Mouse (Mus musculus) brown adipose tissue, adult 24 weeks (tissue): ENCODE results near the gene Nfil3. TPM values are rescaled to one million over a fixed set of nuclear protein-coding genes. Genes with fewer than 3 reads are reported as not detected.

Source experiments
- H3K27ac ChIP-seq: fragments of 200-500 bp; replicated peaks from 2 replicates; pipeline ENCODE4 v1.5.1; 2012; ENCODE audit warnings: low read depth, mild to moderate bottlenecking, low read length
- H3K4me1 ChIP-seq: fragments of 200-500 bp; 2 replicates; pipeline ENCODE4 v1.6.1; 2012; ENCODE audit warnings: low read length, mixed read lengths; ENCODE audit not compliant: control insufficient read depth, insufficient read depth, insufficient read length
- H3K4me3 ChIP-seq: fragments of 200-500 bp; 2 replicates; pipeline ENCODE4 v1.5.1; 2012; ENCODE audit warnings: low read depth, mild to moderate bottlenecking, low read length, moderate library complexity; ENCODE audit not compliant: insufficient read depth
- polyA plus RNA-seq: library from polyadenylated mRNA; stranded (reverse); fragments of >200 nt; gene quantifications from 2 replicates; pipeline ENCODE4 v1.2.4, GENCODE M21; 2012; ENCODE audit not compliant: missing spikeins, insufficient read depth, insufficient read length

The Nfil3 gene
- polyA plus RNA-seq, 1 experiment, result 9.6 TPM

DNA sequence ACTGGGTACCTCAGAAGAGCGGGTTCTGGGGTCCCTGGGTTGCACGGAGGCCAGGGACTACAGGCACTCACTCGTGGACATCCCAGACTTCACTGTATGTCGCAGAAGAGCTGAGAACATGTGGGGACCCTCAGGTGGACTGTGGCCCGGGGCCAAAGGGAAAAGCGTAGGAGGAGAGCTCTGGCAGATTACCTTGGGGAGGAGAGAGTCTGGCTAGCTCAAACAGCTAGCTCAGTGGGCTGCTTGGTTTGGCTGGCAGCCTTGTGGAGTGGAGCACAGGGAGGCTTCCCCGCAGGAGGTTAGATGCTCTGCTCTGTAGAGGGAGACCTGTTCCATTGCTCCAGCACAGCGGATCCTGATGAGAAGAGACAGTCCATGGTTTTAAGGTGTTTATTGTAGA lies 15.3 kb upstream of the Nfil3 start:
- Histone ChIP-seq H3K27ac (no peak overlapping the region), H3K4me3 (no peak overlapping the region), H3K4me1 (no peaks in the 10 kb centered on the region)

- H3K27ac ChIP-seq, result no peak overlapping the region
- no peak overlapping the region for H3K4me3 ChIP-seq
These were observed 13.5 kb upstream of the Nfil3 start for GRCm38 (mm10) chr13:52994197-52994881.

GRCm38 (mm10) chr13:52990139-52990538 lies 9.3 kb upstream of the Nfil3 start:
- H3K4me1 ChIP-seq, result no peaks in the 10 kb centered on the region; the same call in 1 of the 2 replicates

More at GRCm38 (mm10) chr13:52994197-52994881, 13.5 kb upstream of the Nfil3 start:
- H3K4me1 ChIP-seq, result no peaks in the 10 kb centered on the region

DNA sequence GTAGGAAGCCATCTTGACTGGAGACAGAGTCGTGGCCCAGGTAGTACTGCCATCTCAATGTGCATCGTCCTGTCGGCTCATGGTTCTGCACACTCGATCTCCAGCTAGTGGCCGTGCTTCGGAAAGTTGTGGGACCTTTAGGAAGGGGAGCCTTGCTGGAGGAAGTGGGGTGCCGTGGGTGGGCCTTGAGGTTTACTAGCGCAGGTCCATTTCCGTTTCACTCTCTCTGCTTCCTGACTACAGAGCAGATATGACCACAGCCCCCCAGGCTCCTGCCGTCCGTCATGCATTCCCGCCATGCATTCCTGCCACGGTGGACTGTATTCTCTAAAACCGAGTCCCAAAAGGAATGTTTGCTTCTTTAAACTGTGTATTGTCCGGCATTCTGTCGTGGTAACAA lies 8.1 kb upstream of the Nfil3 start:
- H3K4me3 ChIP-seq, result no peak overlapping the region
- no peaks in the 10 kb centered on the region; the same call in 1 of the 2 replicates for H3K4me1 ChIP-seq
- no peak overlapping the region for H3K27ac ChIP-seq

More at GRCm38 (mm10) chr13:52990139-52990538, 9.3 kb upstream of the Nfil3 start:
- H3K4me3 ChIP-seq, result no peak overlapping the region
- H3K27ac ChIP-seq, result no peak overlapping the region

DNA sequence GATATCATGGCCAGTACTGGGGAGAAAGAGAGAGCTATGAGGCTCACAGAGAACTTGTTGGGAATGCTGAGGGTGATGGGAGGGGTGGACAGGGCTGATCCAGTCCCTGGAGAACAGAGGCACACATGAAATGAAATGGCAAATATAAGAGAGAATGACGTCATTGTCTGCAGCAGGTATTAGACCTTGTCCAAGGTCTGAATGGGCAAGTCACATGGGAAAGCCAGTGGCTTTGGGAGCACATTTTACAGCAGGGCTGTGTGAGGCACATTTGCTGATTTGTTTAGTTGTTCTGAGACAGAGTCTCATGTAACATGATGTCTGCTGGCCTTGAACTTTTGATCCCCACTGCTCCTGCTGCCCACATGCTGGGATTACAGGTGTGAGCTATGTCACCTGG lies 7.0 kb upstream of the Nfil3 start:
- H3K4me1 ChIP-seq, result no peaks in the 10 kb centered on the region; the same call in 1 of the 2 replicates
- H3K4me3 ChIP-seq, result no peak overlapping the region
- H3K27ac ChIP-seq, result no peak overlapping the region

GRCm38 (mm10) chr13:52986215-52986780 lies 5.4 kb upstream of the Nfil3 start:
- Histone ChIP-seq H3K4me3 (no peak overlapping the region), H3K4me1 (no peaks in the 10 kb centered on the region; the same call in 1 of the 2 replicates), H3K27ac (peak overlapping the region; percentile 65)

DNA sequence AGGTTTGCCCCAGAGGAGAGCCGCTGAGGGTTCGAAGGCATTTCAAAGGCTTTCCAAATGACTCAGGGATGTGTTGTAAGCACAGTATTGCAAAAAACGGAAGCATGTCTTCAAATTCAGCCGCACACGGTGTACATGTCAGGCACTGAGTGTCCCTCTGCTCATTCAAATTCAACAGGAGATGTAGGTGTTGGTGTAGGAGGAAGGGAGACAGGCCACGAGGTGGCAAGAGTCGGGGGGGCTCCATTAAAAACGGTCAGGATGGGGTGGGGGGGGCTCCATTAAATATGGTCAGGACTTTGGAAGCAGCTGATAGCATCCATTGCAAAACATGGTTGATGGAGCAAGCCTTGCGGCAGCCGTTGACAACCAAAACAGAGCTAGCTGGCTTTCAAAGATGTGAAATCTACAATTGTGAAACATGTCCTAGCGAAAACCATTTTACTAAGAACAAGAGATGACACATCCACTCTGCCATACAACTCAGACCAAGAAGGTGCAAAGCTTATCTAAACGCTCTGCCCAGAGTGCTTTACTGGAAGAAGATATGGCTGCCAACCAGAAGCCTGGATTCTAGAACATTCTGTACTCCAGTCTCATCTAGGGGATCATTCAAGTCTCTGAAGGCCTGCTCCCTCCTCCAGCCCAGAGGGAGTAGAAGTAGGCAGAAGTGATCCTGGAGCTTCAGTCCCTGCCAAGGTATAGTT lies 4.8 kb upstream of the Nfil3 start:
- no peak overlapping the region for H3K4me3 ChIP-seq
- no peaks in the 10 kb centered on the region; the same call in 1 of the 2 replicates for H3K4me1 ChIP-seq
- H3K27ac ChIP-seq, result peak overlapping the region; percentile 65

DNA sequence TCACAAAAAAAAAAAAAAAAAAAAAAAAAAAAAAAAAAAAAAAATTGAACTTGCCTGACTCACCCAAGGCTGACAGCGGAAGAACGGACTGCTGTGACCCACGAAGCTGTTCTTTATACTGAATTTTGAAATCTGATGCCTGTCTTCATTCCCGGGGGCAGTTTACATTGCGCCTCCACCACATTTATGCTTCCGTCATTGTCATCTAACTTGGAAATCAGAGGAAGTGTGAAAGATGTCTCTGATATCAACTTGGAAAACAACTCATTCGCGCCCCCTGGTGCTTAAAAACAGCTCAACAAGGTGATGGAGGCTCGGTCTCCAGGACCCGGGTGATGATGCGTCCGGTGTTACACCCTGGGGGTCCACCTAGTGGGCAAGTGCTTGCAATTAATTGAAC lies 1.8 kb upstream of the Nfil3 start:
- Histone ChIP-seq H3K4me1 (no peaks in the 10 kb centered on the region; the same call in none of the 2 replicates), H3K4me3 (peak overlapping the region; percentile 49), H3K27ac (no peak overlapping the region)

DNA sequence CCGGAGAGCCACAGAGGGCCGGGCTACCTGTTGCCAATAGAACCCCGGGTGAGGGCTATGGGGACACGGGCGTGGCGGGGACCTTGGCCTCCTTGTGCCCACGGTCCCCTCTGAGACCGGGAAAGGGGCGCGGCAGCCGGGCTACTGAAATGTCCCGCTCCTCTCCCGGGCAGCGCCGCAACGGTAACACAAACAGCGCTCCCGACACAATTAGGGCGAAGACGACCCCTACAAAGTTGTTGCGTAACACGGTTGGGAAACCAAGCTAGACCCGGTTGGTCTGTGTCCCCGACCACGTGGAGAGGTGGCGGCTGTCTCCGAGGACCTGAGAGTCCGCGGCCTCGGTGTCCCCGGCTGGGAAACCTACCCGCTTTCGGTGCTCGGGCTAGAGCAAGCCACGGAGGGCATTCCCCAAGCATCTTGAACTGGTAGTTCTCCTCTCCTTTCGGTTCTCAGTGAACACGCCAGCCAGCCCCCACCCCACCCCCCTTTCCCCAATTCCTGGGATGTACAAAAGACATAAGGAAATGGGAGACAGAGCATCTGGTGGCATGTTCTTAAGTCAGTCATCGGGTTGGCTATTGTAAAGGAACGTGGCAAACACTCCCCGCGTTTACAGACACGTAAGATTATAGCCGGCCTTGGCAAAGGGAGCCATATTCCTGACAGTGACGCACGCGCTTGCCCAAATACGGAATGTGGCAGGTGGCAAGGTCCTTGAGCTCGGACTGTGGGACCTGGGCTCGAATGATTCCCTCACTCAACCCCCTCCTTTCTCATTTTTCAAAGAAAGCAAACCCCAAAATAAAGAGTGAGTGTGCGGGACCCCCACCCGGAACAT lies 788 bp upstream of the Nfil3 start:
- H3K27ac ChIP-seq, result peak overlapping the region; percentile 86
- H3K4me1 ChIP-seq, result peaks cover 6% of the 10 kb centered on the region
- peak overlapping the region; percentile 66 for H3K4me3 ChIP-seq

- Histone ChIP-seq H3K27ac (peak overlapping the region; percentile 67), H3K4me3 (peak overlapping the region; percentile 66), H3K4me1 (peaks cover 9% of the 10 kb centered on the region; the same call in 1 of the 2 replicates)
These were observed 492 bp downstream of the Nfil3 start for GRCm38 (mm10) chr13:52980211-52980950.

DNA sequence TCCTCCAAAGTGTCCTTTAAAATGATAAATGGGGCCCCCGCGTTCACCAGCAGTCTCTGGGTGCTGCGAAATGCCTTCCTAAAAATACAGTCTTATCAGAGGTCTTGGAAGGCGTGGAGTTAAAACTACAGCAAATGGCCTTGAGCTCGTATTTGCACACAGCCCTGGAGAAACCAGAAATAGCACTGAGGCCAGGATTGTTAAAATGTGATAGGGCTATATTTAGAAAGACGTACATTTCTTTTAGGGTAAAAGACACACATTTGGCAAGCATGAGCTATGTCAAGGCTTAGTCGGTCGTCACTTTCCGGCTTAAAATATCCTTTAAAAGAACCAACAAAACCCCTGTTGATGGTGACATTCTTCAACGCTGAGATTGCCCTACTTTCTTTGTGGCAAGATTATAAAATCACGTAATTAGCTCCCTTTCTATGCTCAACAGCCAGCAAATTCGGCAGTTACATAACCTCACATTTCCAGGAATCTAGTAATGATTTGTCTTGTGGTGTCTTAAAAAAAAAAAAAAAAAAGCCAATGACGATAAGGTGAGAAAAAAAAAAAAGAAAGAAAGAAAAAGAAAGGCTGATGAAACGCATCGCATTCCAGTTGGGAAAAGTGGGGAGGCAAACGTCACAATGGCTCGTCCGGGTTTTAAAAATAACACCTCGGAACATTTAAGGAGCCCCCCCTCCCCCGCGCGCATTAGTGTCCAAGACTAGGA lies 1.4 kb downstream of the Nfil3 start:
- Histone ChIP-seq H3K4me1 (peaks cover 9% of the 10 kb centered on the region), H3K27ac (peak overlapping the region; percentile 67), H3K4me3 (peak overlapping the region; percentile 66)

- Histone ChIP-seq H3K27ac (peak overlapping the region; percentile 75), H3K4me1 (peaks cover 11% of the 10 kb centered on the region)
These were observed 2.4 kb downstream of the Nfil3 start for GRCm38 (mm10) chr13:52978321-52978981.

GRCm38 (mm10) chr13:52977757-52978156 lies 3.1 kb downstream of the Nfil3 start:
- Histone ChIP-seq H3K27ac (peak overlapping the region; percentile 69), H3K4me1 (peaks cover 18% of the 10 kb centered on the region), H3K4me3 (peak overlapping the region; percentile 17)

More at GRCm38 (mm10) chr13:52978321-52978981, 2.4 kb downstream of the Nfil3 start:
- peak overlapping the region; percentile 63 for H3K4me3 ChIP-seq
